Mouse (Mus musculus) large intestine, adult 2 months (tissue): ENCODE data around the gene Eipr1. TPM values are rescaled to one million over a fixed set of nuclear protein-coding genes. Genes with fewer than 3 reads are reported as not detected.
"Not testable (repeated sequence)": the region's sequence is repeated elsewhere in the genome, so short reads cannot be mapped to it uniquely, and the experiment has no call there.

ENCODE experiments used
- DNase-seq: peaks from one replicate; pipeline ENCODE4 v3.0.0-alpha.2; 2012; ENCODE audit warnings: low read depth, low spot score
- WGBS: fragments of 180-500 bp; shearing (Covaris S2); methylation state at CpG from one replicate; pipeline ENCODE4 v1.1.7; 2018; 5-methylcytosine and 5-hydroxymethylcytosine counted together
- polyA plus RNA-seq: library from polyadenylated mRNA; depleted of rRNA; stranded (reverse); fragments of >200 nt; gene quantifications from 2 replicates; pipeline ENCODE4 v1.2.3, GENCODE M21; 2012; rRNA removed

Eipr1 gene
- polyA plus RNA-seq, 1 experiment: 50.0 TPM

- DNase-seq: no peak
- WGBS: 68% methylated on average over 18 of the region's 18 CpGs
Measured at GRCm38 (mm10) chr12:28912351-28912936, 160.8 kb downstream of the Eipr1 start.

- DNase-seq: no peak
- 60% methylated on average over 3 of the region's 3 CpGs for WGBS
Measured at GRCm38 (mm10) chr12:28913099-28913498, 161.5 kb downstream of the Eipr1 start.

- DNase-seq: not testable (repeated sequence)
- WGBS: 91% methylated on average over 1 of the region's 1 CpGs
Measured at GRCm38 (mm10) chr12:28914056-28914455, 162.5 kb downstream of the Eipr1 start.

Other genes with a start within 250 kb of the Eipr1 start
- not detected in 2 replicates for gene Dcdc2c, start 199.4 kb upstream of the Eipr1 start, polyA plus RNA-seq
- not detected in 2 replicates for gene Allc, start 169.3 kb upstream of the Eipr1 start, polyA plus RNA-seq
- 0.21 and 0.34 TPM in 2 replicates for gene Colec11, start 128.4 kb upstream of the Eipr1 start, polyA plus RNA-seq
- 244 and 280 TPM in 2 replicates for gene Rps7, start 115.8 kb upstream of the Eipr1 start, polyA plus RNA-seq
- gene Rnaseh1, start 102.2 kb upstream of the Eipr1 start, polyA plus RNA-seq: 8.5 and 9.5 TPM in 2 replicates
- gene Adi1, start 76.6 kb upstream of the Eipr1 start, polyA plus RNA-seq: 10.9 and 11.6 TPM in 2 replicates
- 16.2 and 24.3 TPM in 2 replicates for gene Trappc12, start 1.3 kb upstream of the Eipr1 start, polyA plus RNA-seq